Mouse (Mus musculus) spleen, adult 2 months (tissue): ENCODE results near the gene D330045A20Rik. TPM values are rescaled to one million over a fixed set of nuclear protein-coding genes. Genes with fewer than 3 reads are reported as not detected.
"Not testable (repeated sequence)": the region's sequence is repeated elsewhere in the genome, so short reads cannot be mapped to it uniquely, and the experiment has no call there.

Experiments used
- DNase-seq, 2 experiments: peaks; one replicate each; pipeline versions ENCODE4 v3.0.0 to v3.0.0-alpha.2; 2012 to 2021; ENCODE audit warnings: low spot score in 2 of 2, low read depth in 1 of 2
- H3K27ac ChIP-seq: fragments of 200-500 bp; 2 replicates; pipeline ENCODE4 v1.5.1; 2012; ENCODE audit warnings: low read length, inconsistent platforms; ENCODE audit not compliant: insufficient read depth
- H3K27me3 ChIP-seq: fragments of 200-500 bp; 2 replicates; pipeline ENCODE4 v1.6.1; 2012; ENCODE audit warnings: mild to moderate bottlenecking, moderate library complexity, low read length, inconsistent platforms; ENCODE audit not compliant: control insufficient read depth, insufficient read depth
- H3K36me3 ChIP-seq: fragments of 200-500 bp; 2 replicates; pipeline ENCODE4 v1.6.1; 2012; ENCODE audit warnings: mild to moderate bottlenecking, low read length, inconsistent platforms; ENCODE audit not compliant: control insufficient read depth, insufficient read depth
- H3K4me1 ChIP-seq: fragments of 200-500 bp; 2 replicates; pipeline ENCODE4 v1.6.1; 2011; ENCODE audit warnings: inconsistent platforms; ENCODE audit not compliant: control insufficient read depth, insufficient read depth, insufficient read length
- H3K4me3 ChIP-seq: fragments of 200-500 bp; 2 replicates; pipeline ENCODE4 v1.5.1; 2011; ENCODE audit warnings: mild to moderate bottlenecking, inconsistent platforms; ENCODE audit not compliant: insufficient read depth, insufficient read length; ENCODE audit errors: extremely low read depth
- CTCF ChIP-seq: fragments of 200-500 bp; IDR thresholded peaks from 2 replicates; pipeline ENCODE4 v1.5.1; 2011; ENCODE audit warnings: mild to moderate bottlenecking, inconsistent platforms; ENCODE audit not compliant: insufficient read depth, insufficient read length, insufficient replicate concordance; ENCODE audit errors: extremely low read depth
- POLR2A ChIP-seq: fragments of 200-500 bp; IDR thresholded peaks from 2 replicates; pipeline ENCODE4 v1.6.1; 2011; ENCODE audit warnings: low read depth, low read length, inconsistent platforms
- WGBS: fragments of 180-500 bp; shearing (Covaris S2); methylation state at CpG from one replicate; pipeline ENCODE4 v1.1.7; 2018; 5-methylcytosine and 5-hydroxymethylcytosine counted together
- polyA plus RNA-seq: library from polyadenylated mRNA; depleted of rRNA; stranded (reverse); fragments of >200 nt; gene quantifications from 2 replicates; pipeline ENCODE4 v1.2.3, GENCODE M21; 2012; rRNA removed

D330045A20Rik gene
- polyA plus RNA-seq, 1 experiment, result not detected

- TF ChIP-seq POLR2A, result no peak
- TF ChIP-seq CTCF, result no peak
- no peaks in the 10 kb centered on the region for H3K4me1 ChIP-seq
- H3K27me3 ChIP-seq, result no peaks in the 10 kb centered on the region
- DNase-seq, result no peak
- WGBS, result 79% methylated on average over 6 of the region's 6 CpGs
- H3K27ac ChIP-seq, result no peak overlapping the region
- H3K36me3 ChIP-seq, result no peaks in the 10 kb centered on the region
- no peak overlapping the region for H3K4me3 ChIP-seq
Measured at GRCm38 (mm10) chrX:139578649-139579278, 98.6 kb downstream of the D330045A20Rik start.

- H3K4me1 ChIP-seq, result no peaks in the 10 kb centered on the region
- DNase-seq, result no peak
- H3K27ac ChIP-seq, result no peak overlapping the region
- TF ChIP-seq CTCF, result no peak
- TF ChIP-seq POLR2A, result no peak
- no peaks in the 10 kb centered on the region for H3K36me3 ChIP-seq
- no peaks in the 10 kb centered on the region for H3K27me3 ChIP-seq
- H3K4me3 ChIP-seq, result no peak overlapping the region
- WGBS, result 62% methylated on average over 4 of the region's 4 CpGs
Measured at GRCm38 (mm10) chrX:139583616-139584015, 103.4 kb downstream of the D330045A20Rik start.

DNA sequence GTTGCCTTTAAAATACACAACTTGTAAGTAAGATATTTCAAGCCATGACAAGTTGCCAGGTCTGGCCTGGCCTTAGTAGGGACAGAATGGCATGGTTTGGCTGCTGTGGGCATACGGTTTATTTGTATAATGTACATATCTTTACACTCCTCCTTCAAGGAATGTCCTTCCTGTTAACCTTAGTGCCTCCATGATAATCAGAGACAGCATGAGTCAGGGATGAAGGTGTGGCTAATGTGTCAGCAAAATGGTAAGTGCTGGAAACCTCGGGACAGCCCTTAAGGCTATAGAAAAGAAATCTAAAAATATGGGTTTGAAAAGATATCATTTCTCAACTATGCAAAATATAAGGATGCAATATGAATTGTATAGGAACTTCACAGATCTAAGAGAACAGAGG lies 106.5 kb downstream of the D330045A20Rik start:
- not testable (repeated sequence) for H3K4me3 ChIP-seq, H3K36me3 ChIP-seq, H3K27ac ChIP-seq, H3K4me1 ChIP-seq, H3K27me3 ChIP-seq, DNase-seq
- WGBS, result 79% methylated on average over 2 of the region's 2 CpGs

- no peak for DNase-seq
- no peak overlapping the region for H3K27ac ChIP-seq
- H3K4me3 ChIP-seq, result no peak overlapping the region
- no peaks in the 10 kb centered on the region for H3K27me3 ChIP-seq
- TF ChIP-seq CTCF, result no peak
- no peak for TF ChIP-seq POLR2A
- no peaks in the 10 kb centered on the region for H3K4me1 ChIP-seq
- H3K36me3 ChIP-seq, result no peaks in the 10 kb centered on the region
- WGBS, result 84% methylated on average over 6 of the region's 6 CpGs
Measured at GRCm38 (mm10) chrX:139596404-139596803, 116.2 kb downstream of the D330045A20Rik start.

Other genes with a start within 250 kb of the D330045A20Rik start
- not detected in 2 replicates for gene Trap1a, start 146.7 kb upstream of the D330045A20Rik start, polyA plus RNA-seq
- gene Rnf128, start 82.9 kb downstream of the D330045A20Rik start, polyA plus RNA-seq, result 0.21 and 0.25 TPM in 2 replicates
- gene Tbc1d8b, start 204.6 kb downstream of the D330045A20Rik start, polyA plus RNA-seq, result 0.36 and 0.42 TPM in 2 replicates
- gene Gm15013, start 234.1 kb downstream of the D330045A20Rik start, polyA plus RNA-seq, result not detected in 2 replicates